In genomic region chr12:86036368-86037166, GRCm38 (mm10) we compare ENCODE assay signal across 11 mouse cellular contexts. TPM values are rescaled to one million over a fixed set of nuclear protein-coding genes. Genes with fewer than 3 reads are reported as not detected.
DNase-seq lines count a peak whose midpoint lies in the region; ATAC-seq lines count a peak whose summit lies in the region.
"Had no signal": no experiment of that assay in that cellular context is flagged by ENCODE, and none has a peak within 500 bp of the region (broad histone marks: within the 10 kb centered on the region; RNA-seq: fewer than 3 reads in every experiment).

No protein-coding gene starts in this region.

- peak overlapping the region; percentile 15; the same call in 1 of the 2 replicates for H3K27ac ChIP-seq in heart, embryonic 13.5 days (replicated peaks)
- peak overlapping the region; percentile 53; the same call in 1 of the 2 replicates for H3K27ac ChIP-seq in midbrain, embryonic 13.5 days
- H3K27ac ChIP-seq in midbrain, embryonic 14.5 days (replicated peaks; ENCODE audit: low read depth, low read length): no peak overlapping the region
- peak overlapping the region; percentile 79 for H3K27ac ChIP-seq in limb, embryonic 13.5 days
- H3K27ac ChIP-seq: liver, embryonic 15.5 days had no signal

- H3K9ac ChIP-seq in heart, embryonic 13.5 days: no peak overlapping the region
- H3K9ac ChIP-seq in midbrain, embryonic 13.5 days (replicated peaks): no peak overlapping the region
- no peak overlapping the region for H3K9ac ChIP-seq in midbrain, embryonic 14.5 days (replicated peaks; ENCODE audit: low read length)
- H3K9ac ChIP-seq in limb, embryonic 13.5 days: no peak overlapping the region
- H3K9ac ChIP-seq: liver, embryonic 15.5 days had no signal

- H3K27me3 ChIP-seq in heart, embryonic 13.5 days (replicated peaks): no peaks in the 10 kb centered on the region
- no peaks in the 10 kb centered on the region for H3K27me3 ChIP-seq in midbrain, embryonic 13.5 days
- H3K27me3 ChIP-seq in midbrain, embryonic 14.5 days (ENCODE audit: control insufficient read depth, insufficient read depth, low read length): no peaks in the 10 kb centered on the region
- H3K27me3 ChIP-seq in limb, embryonic 13.5 days: no peaks in the 10 kb centered on the region
- H3K27me3 ChIP-seq: liver, embryonic 15.5 days had no signal

- H3K4me2 ChIP-seq in heart, embryonic 13.5 days: no peak overlapping the region
- no peak overlapping the region for H3K4me2 ChIP-seq in midbrain, embryonic 13.5 days (replicated peaks)
- no peak overlapping the region for H3K4me2 ChIP-seq in midbrain, embryonic 14.5 days (ENCODE audit: low read length)
- peak overlapping the region; percentile 41 for H3K4me2 ChIP-seq in limb, embryonic 13.5 days (replicated peaks)
- H3K4me2 ChIP-seq: liver, embryonic 15.5 days had no signal

- H3K36me3 ChIP-seq in heart, embryonic 13.5 days: no peaks in the 10 kb centered on the region
- H3K36me3 ChIP-seq in midbrain, embryonic 13.5 days: no peaks in the 10 kb centered on the region
- H3K36me3 ChIP-seq in midbrain, embryonic 14.5 days (ENCODE audit: control insufficient read depth, insufficient read depth, low read length): no peaks in the 10 kb centered on the region
- no peaks in the 10 kb centered on the region for H3K36me3 ChIP-seq in limb, embryonic 13.5 days
- H3K36me3 ChIP-seq: liver, embryonic 15.5 days had no signal

- no peak overlapping the region for H3K4me3 ChIP-seq in heart, embryonic 13.5 days
- no peak overlapping the region for H3K4me3 ChIP-seq in midbrain, embryonic 13.5 days (replicated peaks)
- no peak overlapping the region for H3K4me3 ChIP-seq in midbrain, embryonic 14.5 days (replicated peaks; ENCODE audit: low read depth, low read length)
- no peak overlapping the region for H3K4me3 ChIP-seq in limb, embryonic 13.5 days
- H3K4me3 ChIP-seq: liver, embryonic 15.5 days had no signal

- no peak for ATAC-seq in heart, embryonic 13.5 days (ENCODE audit: extremely low read depth, insufficient number of reproducible peaks, low FRiP score, low TSS enrichment)
- 0 out of 2 replicates have a peak, but pooled peaks have one; percentile 11 for ATAC-seq in midbrain, embryonic 13.5 days
- no peak for ATAC-seq in midbrain, embryonic 14.5 days (ENCODE audit: low FRiP score, low TSS enrichment)
- peak; percentile 42; the same call in 1 of the 2 replicates for ATAC-seq in limb, embryonic 13.5 days (ENCODE audit: low FRiP score, low read depth)

- no peaks in the 10 kb centered on the region for H3K9me3 ChIP-seq in heart, embryonic 13.5 days
- H3K9me3 ChIP-seq in midbrain, embryonic 13.5 days: no peaks in the 10 kb centered on the region
- H3K9me3 ChIP-seq in midbrain, embryonic 14.5 days (ENCODE audit: control insufficient read depth, low read length): no peaks in the 10 kb centered on the region
- no peaks in the 10 kb centered on the region for H3K9me3 ChIP-seq in limb, embryonic 13.5 days
- H3K9me3 ChIP-seq: liver, embryonic 15.5 days had no signal

- no peak for DNase-seq in heart, postnatal 4 days
- no peak for DNase-seq in midbrain, embryonic 14.5 days
- no peak for DNase-seq in ovary, adult 18-20 months (ENCODE audit: low spot score)
- no peak for DNase-seq in layer of hippocampus, postnatal 14 days (ENCODE audit: low spot score in 2 of 2)
- DNase-seq: heart, postnatal 10 days; kidney, postnatal 14 days had no signal

- WGBS in heart, embryonic 13.5 days: 44% methylated on average over 9 of the region's 9 CpGs
- 29% methylated on average over 9 of the region's 9 CpGs for WGBS in midbrain, embryonic 13.5 days
- 40% methylated on average over 9 of the region's 9 CpGs for WGBS in midbrain, embryonic 14.5 days
- 20% methylated on average over 9 of the region's 9 CpGs for WGBS in limb, embryonic 13.5 days

- H3K4me1 ChIP-seq in heart, embryonic 13.5 days: peaks cover 48% of the 10 kb centered on the region
- peaks cover 18% of the 10 kb centered on the region for H3K4me1 ChIP-seq in midbrain, embryonic 13.5 days (replicated peaks)
- 0 out of 2 replicates have a peak, but pooled peaks cover 4% of the 10 kb centered on the region for H3K4me1 ChIP-seq in midbrain, embryonic 14.5 days (ENCODE audit: control insufficient read depth, insufficient read depth, low read length)
- peaks cover 50% of the 10 kb centered on the region for H3K4me1 ChIP-seq in limb, embryonic 13.5 days
- H3K4me1 ChIP-seq: liver, embryonic 15.5 days had no signal

RNA-seq across cellular contexts. Expression of gene Tgfb3, which starts 42.3 kb away (rescaled TPM):
- polyA plus RNA-seq in heart, embryonic 13.5 days (2015; fragmentation: Nextera tagmentation; extraction: Ambion mirVana): 23.7 TPM in 2 replicates
- 10 to 100 TPM; 18.6 to 19.2 TPM for total RNA-seq in heart, postnatal 4 days (2021)
- polyA plus RNA-seq in midbrain, embryonic 13.5 days (2015; fragmentation: Nextera tagmentation; extraction: Ambion mirVana): 2.7 and 3.4 TPM in 2 replicates
- 1.3 and 2.1 TPM in 2 replicates for polyA plus RNA-seq in midbrain, embryonic 14.5 days (2014; fragmentation: Nextera tagmentation; extraction: Ambion mirVana)
- polyA plus RNA-seq in limb, embryonic 13.5 days (2015; fragmentation: Nextera tagmentation; extraction: Ambion mirVana): 67.8 and 73.3 TPM in 2 replicates
- total RNA-seq in layer of hippocampus, postnatal 14 days (2021): 10 to 100 TPM; 13.1 to 14.2 TPM

RNA-seq across cellular contexts. Expression of gene Ift43, which starts 45.8 kb away (rescaled TPM):
- polyA plus RNA-seq in heart, embryonic 13.5 days (2015; fragmentation: Nextera tagmentation; extraction: Ambion mirVana): 108 and 118 TPM in 2 replicates
- 10 to 100 TPM; 42.8 to 45.3 TPM for total RNA-seq in heart, postnatal 4 days (2021)
- polyA plus RNA-seq in midbrain, embryonic 13.5 days (2015; fragmentation: Nextera tagmentation; extraction: Ambion mirVana): 74.9 and 80.2 TPM in 2 replicates
- polyA plus RNA-seq in midbrain, embryonic 14.5 days (2014; fragmentation: Nextera tagmentation; extraction: Ambion mirVana): 51.6 and 57.5 TPM in 2 replicates
- 81.3 and 86.7 TPM in 2 replicates for polyA plus RNA-seq in limb, embryonic 13.5 days (2015; fragmentation: Nextera tagmentation; extraction: Ambion mirVana)
- 10 to 100 TPM; 11.3 to 12.0 TPM for total RNA-seq in layer of hippocampus, postnatal 14 days (2021)
- total RNA-seq: monocyte, adult 5-6 weeks had no signal

Comparison
In these comparisons a context has a peak if more than half of its experiments do, and no peak if none do; other contexts are left out.
1. ATAC-seq: peak in midbrain, embryonic 13.5 days (single experiment) and limb, embryonic 13.5 days (single experiment); none in heart, embryonic 13.5 days (single experiment) and midbrain, embryonic 14.5 days (single experiment).